Mouse (Mus musculus): ENCODE results near the gene Psmd14.

Psmd14 gene

GRCm38 (mm10) chr2:61764470-61765105 lies 53.1 kb downstream of the Psmd14 start:
- WGBS: 72% methylated on average over 6 of the region's 6 CpGs

GRCm38 (mm10) chr2:61765526-61765925 lies 54.0 kb downstream of the Psmd14 start:
- 39% methylated on average over 4 of the region's 4 CpGs for WGBS

GRCm38 (mm10) chr2:61794960-61795359 lies 83.5 kb downstream of the Psmd14 start:
- 56% methylated on average over 5 of the region's 5 CpGs for WGBS

GRCm38 (mm10) chr2:61798048-61798447 lies 86.6 kb downstream of the Psmd14 start:
- WGBS: 82% methylated on average over 1 of the region's 1 CpGs

- 30% methylated on average over 11 of the region's 11 CpGs for WGBS
Measured at GRCm38 (mm10) chr2:61802656-61803251, 91.3 kb downstream of the Psmd14 start, which contains the start of gene Tbr1. Tbr1 (plus strand) TSS chr2:61802930.

DNA sequence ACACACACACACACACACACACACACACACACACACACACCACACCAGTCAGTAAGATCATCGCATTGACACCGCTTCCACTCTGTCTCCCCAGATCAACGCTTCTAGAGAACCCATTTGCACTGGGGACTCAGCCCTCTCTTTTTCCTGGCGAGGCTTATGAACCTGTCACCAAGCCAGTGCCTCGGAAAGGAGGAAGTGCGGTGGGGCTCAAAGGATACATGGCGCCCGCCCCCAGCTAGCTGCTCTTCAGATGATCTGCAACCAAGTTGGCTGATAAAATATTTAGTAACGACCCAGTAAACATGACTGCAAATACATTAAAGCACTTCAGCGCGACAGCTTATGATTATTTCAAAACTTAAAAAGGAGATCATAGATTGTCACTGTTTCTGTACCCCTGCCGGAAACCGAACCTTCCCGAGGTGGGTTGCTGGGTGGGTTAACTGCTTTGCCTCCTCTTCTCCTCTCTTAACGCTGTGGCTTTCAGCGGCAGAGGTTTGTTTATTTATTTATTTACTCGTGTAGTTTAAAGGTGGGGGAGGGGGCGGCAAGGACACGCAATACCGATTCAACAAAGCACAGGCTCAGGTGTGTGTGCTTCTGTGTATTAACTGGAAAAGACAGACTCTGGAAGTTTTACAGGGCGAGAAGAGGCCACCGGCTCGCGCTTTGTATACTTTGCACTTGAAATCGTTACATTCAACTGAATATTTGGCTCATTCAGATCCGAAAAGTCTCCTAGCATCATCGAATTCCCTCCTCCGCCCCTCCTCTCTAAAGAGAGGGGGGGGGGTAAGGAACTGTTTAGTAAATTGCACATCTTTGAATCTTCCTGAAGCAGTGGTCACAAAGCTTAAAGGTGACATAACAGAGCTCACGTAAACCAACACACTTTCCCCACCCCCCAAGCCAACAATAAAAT lies 92.2 kb downstream of the Psmd14 start:
- 6% methylated on average over 29 of the region's 29 CpGs for WGBS

DNA sequence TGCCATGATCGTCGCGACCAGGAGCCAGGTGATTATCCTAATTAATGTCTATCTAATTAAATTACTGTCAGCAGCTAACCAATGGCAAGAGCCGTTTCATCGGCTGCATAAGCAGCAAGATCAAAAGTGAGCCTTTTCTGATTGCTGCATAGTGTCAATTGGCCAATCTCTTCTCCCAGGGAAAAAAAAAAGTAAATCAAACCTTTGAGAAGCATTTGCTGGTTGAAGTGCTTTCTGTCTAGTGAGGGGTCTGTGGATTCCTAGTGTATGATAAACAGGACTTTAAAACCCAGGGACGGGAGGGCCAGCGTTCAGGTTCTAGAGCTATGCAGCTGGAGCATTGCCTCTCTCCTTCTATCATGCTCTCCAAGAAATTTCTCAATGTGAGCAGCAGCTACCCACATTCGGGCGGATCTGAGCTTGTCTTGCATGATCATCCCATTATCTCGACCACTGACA lies 92.9 kb downstream of the Psmd14 start:
- 4% methylated on average over 10 of the region's 10 CpGs for WGBS

DNA sequence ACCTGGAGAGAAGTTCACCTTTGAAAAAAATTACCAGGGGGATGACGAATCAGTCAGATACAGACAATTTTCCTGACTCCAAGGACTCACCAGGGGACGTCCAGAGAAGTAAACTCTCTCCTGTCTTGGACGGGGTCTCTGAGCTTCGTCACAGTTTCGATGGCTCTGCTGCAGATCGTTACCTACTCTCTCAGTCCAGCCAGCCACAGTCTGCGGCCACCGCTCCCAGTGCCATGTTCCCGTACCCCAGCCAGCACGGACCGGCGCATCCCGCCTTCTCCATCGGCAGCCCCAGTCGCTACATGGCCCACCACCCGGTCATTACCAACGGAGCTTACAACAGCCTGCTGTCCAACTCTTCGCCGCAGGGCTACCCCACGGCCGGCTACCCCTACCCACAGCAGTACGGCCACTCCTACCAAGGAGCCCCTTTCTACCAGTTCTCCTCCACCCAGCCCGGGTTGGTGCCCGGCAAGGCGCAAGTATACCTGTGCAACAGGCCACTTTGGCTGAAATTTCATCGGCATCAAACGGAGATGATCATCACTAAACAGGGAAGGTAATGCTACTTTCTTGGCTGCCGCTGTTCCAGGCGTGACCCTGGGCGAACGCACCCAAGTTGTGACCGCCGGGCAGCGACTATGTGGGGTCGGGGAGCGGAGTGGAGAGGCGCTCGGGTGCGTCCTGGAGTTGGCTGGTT lies 93.5 kb downstream of the Psmd14 start:
- 3% methylated on average over 39 of the region's 39 CpGs for WGBS

GRCm38 (mm10) chr2:61805541-61806345 lies 94.2 kb downstream of the Psmd14 start:
- WGBS: 2% methylated on average over 39 of the region's 39 CpGs

- 16% methylated on average over 3 of the region's 3 CpGs for WGBS
Measured at GRCm38 (mm10) chr2:61806346-61806825, 94.9 kb downstream of the Psmd14 start.

- WGBS: 6% methylated on average over 22 of the region's 22 CpGs
Measured at GRCm38 (mm10) chr2:61807151-61807550, 95.7 kb downstream of the Psmd14 start.

DNA sequence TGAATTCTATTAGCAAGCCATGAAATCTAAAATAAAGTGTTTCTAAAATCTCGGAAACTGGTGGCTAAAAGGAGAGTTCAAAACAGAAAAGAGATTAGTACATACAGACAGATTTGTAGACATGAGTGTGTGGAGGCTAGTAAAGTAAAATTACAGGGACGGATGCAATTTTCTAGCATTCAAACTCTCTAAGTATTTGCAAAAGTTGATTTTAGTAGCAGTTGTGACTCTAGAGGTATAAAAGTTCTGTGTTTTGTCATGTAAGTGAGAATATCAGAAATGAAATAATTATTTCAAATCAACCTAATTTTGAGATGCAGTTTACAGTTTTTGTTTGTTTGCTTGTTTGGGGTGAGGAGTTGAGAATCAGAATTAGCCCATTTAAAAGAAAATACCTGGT lies 96.3 kb downstream of the Psmd14 start:
- 24% methylated on average over 2 of the region's 2 CpGs for WGBS

GRCm38 (mm10) chr2:61808776-61809175 lies 97.3 kb downstream of the Psmd14 start:
- 17% methylated on average over 6 of the region's 6 CpGs for WGBS

DNA sequence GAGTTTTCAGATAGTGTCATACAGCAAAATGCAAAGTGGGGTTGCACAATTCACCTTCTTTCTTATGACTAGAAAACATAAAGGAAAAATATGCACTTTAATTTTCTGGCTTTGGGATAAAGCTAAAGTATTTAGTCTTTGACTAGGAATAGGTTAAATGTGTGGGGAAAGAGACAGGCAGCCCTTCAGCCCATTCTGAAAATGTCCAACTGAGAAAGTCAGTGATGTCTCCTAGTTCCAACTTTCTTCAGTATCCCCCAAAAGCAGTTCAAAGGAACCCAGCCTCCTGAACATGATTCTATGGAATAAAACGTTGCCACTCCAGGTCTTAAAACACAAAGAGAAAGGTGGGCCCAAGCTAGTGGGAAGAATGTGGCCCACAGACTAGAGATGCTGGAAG lies 97.9 kb downstream of the Psmd14 start:
- 38% methylated on average over 1 of the region's 1 CpGs for WGBS

DNA sequence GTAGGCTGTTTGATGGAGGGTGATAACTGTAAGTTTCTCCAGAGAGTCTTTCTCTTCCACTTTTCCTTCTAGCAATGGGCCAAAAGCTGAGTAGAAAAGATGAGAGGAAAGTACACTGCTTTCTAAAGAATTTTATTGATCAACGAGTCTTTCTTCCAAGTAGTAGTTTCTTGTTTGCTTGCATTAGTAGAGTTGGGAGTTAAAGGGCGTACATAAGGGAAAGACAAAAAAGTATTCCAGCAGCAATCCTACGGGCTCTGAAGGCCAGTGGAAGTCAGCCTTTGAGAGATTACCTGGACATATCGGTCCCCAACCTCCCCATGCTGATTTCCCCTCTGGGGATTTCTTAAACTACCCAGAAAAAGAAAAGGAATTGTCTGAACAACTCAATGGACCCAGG lies 99.3 kb downstream of the Psmd14 start:
- 68% methylated on average over 4 of the region's 4 CpGs for WGBS

- WGBS: 49% methylated on average over 8 of the region's 8 CpGs
Measured at GRCm38 (mm10) chr2:61811163-61811506, 99.6 kb downstream of the Psmd14 start.

- 4% methylated on average over 121 of the region's 121 CpGs for WGBS
Measured at GRCm38 (mm10) chr2:61811507-61812421, 100.3 kb downstream of the Psmd14 start.

DNA sequence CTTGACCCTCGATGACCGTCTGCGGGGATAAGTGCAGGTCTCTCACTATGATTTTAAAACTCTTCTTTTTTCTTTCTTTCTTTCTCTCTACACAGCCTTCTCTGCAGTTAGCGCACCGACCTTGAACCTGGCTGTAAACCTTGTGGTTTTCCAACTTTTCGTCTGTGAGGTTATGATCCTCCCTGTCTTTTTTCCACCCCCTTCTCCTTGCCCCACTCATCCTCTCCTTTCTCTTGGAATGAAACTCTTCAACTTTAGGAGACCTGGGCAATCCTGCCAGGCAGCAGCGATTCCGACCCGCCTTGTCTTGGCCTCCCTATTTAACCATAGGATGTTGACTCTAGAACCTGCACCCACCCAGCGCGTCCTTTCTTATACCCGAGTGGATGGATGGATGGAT lies 101.0 kb downstream of the Psmd14 start:
- WGBS: 29% methylated on average over 12 of the region's 12 CpGs

DNA sequence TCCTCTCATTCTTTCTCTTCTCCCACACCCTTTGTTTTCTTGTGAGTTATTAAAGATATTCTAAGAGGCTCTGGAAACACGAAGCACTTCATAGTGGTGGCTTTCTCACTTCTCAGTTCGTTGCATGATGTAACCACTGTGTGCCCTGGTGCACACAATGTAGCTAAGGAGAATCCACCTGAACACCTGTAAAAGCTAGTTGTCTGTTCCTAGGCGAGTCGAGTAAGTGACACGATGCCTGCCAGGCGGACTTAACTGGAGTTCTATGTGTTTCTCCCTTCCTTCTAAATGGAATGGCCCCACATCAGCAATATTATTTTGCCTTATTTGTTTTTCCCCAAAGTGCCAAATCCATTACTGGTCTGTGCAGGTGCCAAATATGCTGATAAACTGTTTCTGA lies 101.6 kb downstream of the Psmd14 start:
- 41% methylated on average over 6 of the region's 6 CpGs for WGBS

- WGBS: 32% methylated on average over 1 of the region's 1 CpGs
Measured at GRCm38 (mm10) chr2:61813521-61813920, 102.0 kb downstream of the Psmd14 start.

All from cerebral cortex, adult 2 months (tissue).